Mouse (Mus musculus): ENCODE results near the gene Akt2. TPM values are rescaled to one million over a fixed set of nuclear protein-coding genes. Genes with fewer than 3 reads are reported as not detected.

The Akt2 gene
- polyA plus RNA-seq, 1 experiment from 2014 or later: 51.1 TPM

GRCm38 (mm10) chr7:27673064-27673574 lies 81.8 kb downstream of the Akt2 start:
- no peak for ATAC-seq (ENCODE audit: low FRiP score)
- peak overlapping the region; percentile 86 for H3K4me2 ChIP-seq (replicated peaks)
- no peak overlapping the region for H3K27ac ChIP-seq
- H3K27me3 ChIP-seq (ENCODE audit: control insufficient read depth, insufficient read depth, low read length): no peaks in the 10 kb centered on the region
- H3K9me3 ChIP-seq (ENCODE audit: control insufficient read depth, low read length): no peaks in the 10 kb centered on the region
- DNase-seq (ENCODE audit: low spot score): no peak
- 52% methylated on average over 9 of the region's 9 CpGs for WGBS
- H3K4me3 ChIP-seq (replicated peaks; ENCODE audit: low read length): peak overlapping the region; percentile 93
- H3K36me3 ChIP-seq (replicated peaks; ENCODE audit: control insufficient read depth, insufficient read depth): peaks cover 23% of the 10 kb centered on the region
- peaks cover 29% of the 10 kb centered on the region for H3K4me1 ChIP-seq (replicated peaks; ENCODE audit: control insufficient read depth, insufficient read depth, low read length)
- peak overlapping the region; percentile 95 for H3K9ac ChIP-seq

- peaks cover 29% of the 10 kb centered on the region for H3K4me1 ChIP-seq (replicated peaks; ENCODE audit: control insufficient read depth, insufficient read depth, low read length)
- H3K27me3 ChIP-seq (ENCODE audit: control insufficient read depth, insufficient read depth, low read length): no peaks in the 10 kb centered on the region
- peaks cover 18% of the 10 kb centered on the region for H3K36me3 ChIP-seq (replicated peaks; ENCODE audit: control insufficient read depth, insufficient read depth)
- H3K9me3 ChIP-seq (ENCODE audit: control insufficient read depth, low read length): no peaks in the 10 kb centered on the region
- peak overlapping the region; percentile 95 for H3K9ac ChIP-seq
- DNase-seq (ENCODE audit: low spot score): no peak
- WGBS: 2% methylated on average over 50 of the region's 52 CpGs
- H3K4me2 ChIP-seq (replicated peaks): peak overlapping the region; percentile 86
- 0 out of 2 replicates have a peak, but pooled peaks have one; percentile 19 for ATAC-seq (ENCODE audit: low FRiP score)
- H3K4me3 ChIP-seq (replicated peaks; ENCODE audit: low read length): peak overlapping the region; percentile 93
- peak overlapping the region; percentile 87; the same call in 1 of the 2 replicates for H3K27ac ChIP-seq
Measured at GRCm38 (mm10) chr7:27673575-27674131, 82.3 kb downstream of the Akt2 start.

- ATAC-seq (ENCODE audit: low FRiP score) (no peak), DNase-seq (ENCODE audit: low spot score) (no peak)
- H3K4me2 ChIP-seq (replicated peaks): peak overlapping the region; percentile 86
- H3K27ac ChIP-seq: peak overlapping the region; percentile 87
- H3K4me3 ChIP-seq (replicated peaks; ENCODE audit: low read length): peak overlapping the region; percentile 93
- peaks cover 15% of the 10 kb centered on the region for H3K36me3 ChIP-seq (replicated peaks; ENCODE audit: control insufficient read depth, insufficient read depth)
- H3K27me3 ChIP-seq (ENCODE audit: control insufficient read depth, insufficient read depth, low read length): no peaks in the 10 kb centered on the region
- peak overlapping the region; percentile 95 for H3K9ac ChIP-seq
- WGBS: 1% methylated on average over 35 of the region's 38 CpGs
- H3K9me3 ChIP-seq (ENCODE audit: control insufficient read depth, low read length): no peaks in the 10 kb centered on the region
- peaks cover 28% of the 10 kb centered on the region for H3K4me1 ChIP-seq (replicated peaks; ENCODE audit: control insufficient read depth, insufficient read depth, low read length)
Measured at GRCm38 (mm10) chr7:27674195-27674521, 82.8 kb downstream of the Akt2 start.

- H3K36me3 ChIP-seq (replicated peaks; ENCODE audit: control insufficient read depth, insufficient read depth): peaks cover 15% of the 10 kb centered on the region
- H3K4me2 ChIP-seq (replicated peaks): peak within 1 kb of the TSS; percentile 86
- DNase-seq (ENCODE audit: low spot score): peak; percentile 95
- 1% methylated on average over 30 of the region's 31 CpGs for WGBS
- H3K27me3 ChIP-seq (ENCODE audit: control insufficient read depth, insufficient read depth, low read length): no peaks in the 10 kb centered on the region
- peak within 1 kb of the TSS; percentile 93 for H3K4me3 ChIP-seq (replicated peaks; ENCODE audit: low read length)
- peak within 1 kb of the TSS; percentile 87 for H3K27ac ChIP-seq
- no peaks in the 10 kb centered on the region for H3K9me3 ChIP-seq (ENCODE audit: control insufficient read depth, low read length)
- H3K9ac ChIP-seq: peak within 1 kb of the TSS; percentile 95
- peaks cover 23% of the 10 kb centered on the region for H3K4me1 ChIP-seq (replicated peaks; ENCODE audit: control insufficient read depth, insufficient read depth, low read length)
- peak; percentile 97 for ATAC-seq (ENCODE audit: low FRiP score)
Measured at GRCm38 (mm10) chr7:27674522-27675221, 83.3 kb downstream of the Akt2 start, which contains the start of gene Map3k10. TSS of gene Map3k10 (minus strand) at chr7:27674598.

- H3K4me3 ChIP-seq (replicated peaks; ENCODE audit: low read length): peak overlapping the region; percentile 93
- ATAC-seq (ENCODE audit: low FRiP score) (no peak), DNase-seq (ENCODE audit: low spot score) (no peak)
- no peaks in the 10 kb centered on the region for H3K9me3 ChIP-seq (ENCODE audit: control insufficient read depth, low read length)
- peak overlapping the region; percentile 95 for H3K9ac ChIP-seq
- no peak overlapping the region for H3K27ac ChIP-seq
- H3K36me3 ChIP-seq (replicated peaks; ENCODE audit: control insufficient read depth, insufficient read depth): peaks cover 12% of the 10 kb centered on the region
- H3K27me3 ChIP-seq (ENCODE audit: control insufficient read depth, insufficient read depth, low read length): no peaks in the 10 kb centered on the region
- H3K4me1 ChIP-seq (replicated peaks; ENCODE audit: control insufficient read depth, insufficient read depth, low read length): peaks cover 23% of the 10 kb centered on the region
- peak overlapping the region; percentile 86 for H3K4me2 ChIP-seq (replicated peaks)
- WGBS: 23% methylated on average over 14 of the region's 14 CpGs
Measured at GRCm38 (mm10) chr7:27675222-27675612, 83.9 kb downstream of the Akt2 start.

- Histone ChIP-seq H3K27me3 (ENCODE audit: control insufficient read depth, insufficient read depth, low read length) (no peaks in the 10 kb centered on the region), H3K4me3 (replicated peaks; ENCODE audit: low read length) (no peak overlapping the region), H3K9me3 (ENCODE audit: control insufficient read depth, low read length) (no peaks in the 10 kb centered on the region), H3K9ac (no peak overlapping the region), H3K4me1 (replicated peaks; ENCODE audit: control insufficient read depth, insufficient read depth, low read length) (peaks cover 2% of the 10 kb centered on the region), H3K36me3 (replicated peaks; ENCODE audit: control insufficient read depth, insufficient read depth) (no peaks in the 10 kb centered on the region), H3K27ac (no peak overlapping the region), H3K4me2 (replicated peaks) (no peak overlapping the region)
- WGBS: 76% methylated on average over 2 of the region's 2 CpGs
- DNase-seq (ENCODE audit: low spot score): no peak
- ATAC-seq (ENCODE audit: low FRiP score): no peak
Measured at GRCm38 (mm10) chr7:27683218-27683617, 91.9 kb downstream of the Akt2 start.

- Histone ChIP-seq H3K4me3 (replicated peaks; ENCODE audit: low read length) (peak overlapping the region; percentile 2; the same call in 1 of the 2 replicates), H3K9ac (peak overlapping the region; percentile 42), H3K27ac (no peak overlapping the region), H3K4me1 (replicated peaks; ENCODE audit: control insufficient read depth, insufficient read depth, low read length) (peaks cover 13% of the 10 kb centered on the region), H3K27me3 (ENCODE audit: control insufficient read depth, insufficient read depth, low read length) (no peaks in the 10 kb centered on the region), H3K9me3 (ENCODE audit: control insufficient read depth, low read length) (no peaks in the 10 kb centered on the region), H3K36me3 (replicated peaks; ENCODE audit: control insufficient read depth, insufficient read depth) (no peaks in the 10 kb centered on the region), H3K4me2 (replicated peaks) (peak overlapping the region; percentile 39)
- WGBS: 45% methylated on average over 5 of the region's 5 CpGs
- ATAC-seq (ENCODE audit: low FRiP score): no peak
- no peak for DNase-seq (ENCODE audit: low spot score)
Measured at GRCm38 (mm10) chr7:27685220-27685619, 93.9 kb downstream of the Akt2 start.

- H3K36me3 ChIP-seq (replicated peaks; ENCODE audit: control insufficient read depth, insufficient read depth): no peaks in the 10 kb centered on the region
- WGBS: 3% methylated on average over 6 of the region's 6 CpGs
- H3K9me3 ChIP-seq (ENCODE audit: control insufficient read depth, low read length): no peaks in the 10 kb centered on the region
- peaks cover 13% of the 10 kb centered on the region for H3K4me1 ChIP-seq (replicated peaks; ENCODE audit: control insufficient read depth, insufficient read depth, low read length)
- no peaks in the 10 kb centered on the region for H3K27me3 ChIP-seq (ENCODE audit: control insufficient read depth, insufficient read depth, low read length)
- peak overlapping the region; percentile 39 for H3K4me2 ChIP-seq (replicated peaks)
- H3K4me3 ChIP-seq (replicated peaks; ENCODE audit: low read length): peak overlapping the region; percentile 2; the same call in 1 of the 2 replicates
- peak; percentile 71 for DNase-seq (ENCODE audit: low spot score)
- H3K27ac ChIP-seq: no peak overlapping the region
- H3K9ac ChIP-seq: peak overlapping the region; percentile 42
- no peak for ATAC-seq (ENCODE audit: low FRiP score)
Measured at GRCm38 (mm10) chr7:27685681-27686080, 94.3 kb downstream of the Akt2 start.

GRCm38 (mm10) chr7:27687043-27687442 lies 95.7 kb downstream of the Akt2 start:
- H3K9ac ChIP-seq: no peak overlapping the region
- no peak for DNase-seq (ENCODE audit: low spot score)
- 86% methylated on average over 1 of the region's 1 CpGs for WGBS
- no peak for ATAC-seq (ENCODE audit: low FRiP score)
- H3K4me1 ChIP-seq (replicated peaks; ENCODE audit: control insufficient read depth, insufficient read depth, low read length): peaks cover 13% of the 10 kb centered on the region
- H3K27me3 ChIP-seq (ENCODE audit: control insufficient read depth, insufficient read depth, low read length): no peaks in the 10 kb centered on the region
- H3K4me2 ChIP-seq (replicated peaks): no peak overlapping the region
- H3K9me3 ChIP-seq (ENCODE audit: control insufficient read depth, low read length): no peaks in the 10 kb centered on the region
- no peak overlapping the region for H3K4me3 ChIP-seq (replicated peaks; ENCODE audit: low read length)
- H3K36me3 ChIP-seq (replicated peaks; ENCODE audit: control insufficient read depth, insufficient read depth): no peaks in the 10 kb centered on the region
- H3K27ac ChIP-seq: no peak overlapping the region
